Mouse (Mus musculus) G1E (cell line): ENCODE measurements around the gene Polr2g.

Experiments used
- CTCF ChIP-seq: IDR thresholded peaks from 2 replicates; pipeline ENCODE4 v1.5.1; 2012; ENCODE audit warnings: low read depth, low read length, inconsistent platforms, mixed read lengths
- GATA1 ChIP-seq: IDR thresholded peaks from 2 replicates; pipeline ENCODE4 v1.6.1; 2012; ENCODE audit warnings: borderline replicate concordance, low read length, inconsistent platforms, mixed read lengths
- TAL1 ChIP-seq: conservative IDR thresholded peaks from 2 replicates; pipeline ENCODE4 v1.6.1; 2012; ENCODE audit warnings: low read depth, low read length, inconsistent platforms, mixed read lengths

DNA sequence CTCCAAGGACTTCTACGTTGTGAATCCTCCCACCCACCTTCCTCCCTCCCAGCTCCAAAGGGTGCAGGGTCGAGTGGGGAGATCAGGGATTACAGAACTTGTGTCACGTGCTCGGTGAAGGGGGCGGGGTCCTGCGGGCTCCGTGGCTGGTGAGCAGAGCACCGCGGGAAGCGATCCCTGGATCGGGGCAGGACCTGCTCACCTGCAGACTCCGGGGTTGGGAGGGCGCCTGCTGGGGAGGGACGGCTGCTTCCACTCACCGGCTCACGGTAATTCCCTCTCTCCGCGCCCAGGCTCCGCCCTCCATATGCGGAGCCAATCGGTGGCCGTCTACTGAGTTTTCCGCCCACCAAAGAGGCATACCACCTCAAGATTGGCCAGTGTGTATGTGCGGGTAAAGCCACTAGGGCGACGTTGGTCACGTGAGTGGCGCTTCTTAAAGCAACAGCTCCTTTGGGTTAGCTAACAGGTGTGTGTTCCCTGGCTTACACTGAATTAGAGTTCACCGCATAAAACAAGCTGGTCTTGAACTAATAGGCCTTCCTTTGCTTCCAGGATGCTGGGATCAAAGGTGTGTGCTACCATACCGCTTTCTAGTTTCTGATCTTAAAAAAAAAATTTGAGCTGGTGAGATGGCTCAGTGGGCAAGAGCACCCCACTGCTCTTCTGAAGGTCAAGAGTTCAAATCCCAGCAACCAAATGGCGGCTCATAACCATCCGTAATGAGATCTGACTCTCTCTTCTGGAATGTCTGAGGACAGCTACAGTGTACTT is 12.2 kb downstream of the Polr2g start, which contains the start of gene Taf6l:
- no peak for TF ChIP-seq CTCF
- TF ChIP-seq TAL1: no peak
- no peak for TF ChIP-seq GATA1
